Mouse (Mus musculus) C2C12 (cell line): ENCODE results near the gene Gm20388.

Source experiments
- CEBPB ChIP-seq: IDR thresholded peaks from one replicate; pipeline ENCODE4 v1.6.1; 2011; ENCODE audit warnings: low read depth, mild to moderate bottlenecking, control low read depth, moderate library complexity
- CTCF ChIP-seq: IDR thresholded peaks from one replicate; pipeline ENCODE4 v1.5.1; 2011; ENCODE audit not compliant: control insufficient read depth, insufficient read depth, insufficient read length
- FOSL1 ChIP-seq: IDR thresholded peaks from one replicate; pipeline ENCODE4 v1.8.0; 2011; ENCODE audit warnings: mild to moderate bottlenecking, low read length; ENCODE audit not compliant: poor library complexity, insufficient read depth, severe bottlenecking
- MAX ChIP-seq: IDR thresholded peaks from one replicate; pipeline ENCODE4 v1.6.1; 2011; ENCODE audit warnings: mild to moderate bottlenecking, control low read depth
- MYOD1 ChIP-seq: IDR thresholded peaks from one replicate; pipeline ENCODE4 v1.6.1; 2011; ENCODE audit warnings: low read depth; ENCODE audit not compliant: control insufficient read depth, insufficient read length
- USF1 ChIP-seq: IDR thresholded peaks from one replicate; pipeline ENCODE4 v1.6.1; 2011; ENCODE audit warnings: low read depth, mild to moderate bottlenecking, control low read depth, moderate library complexity

DNA sequence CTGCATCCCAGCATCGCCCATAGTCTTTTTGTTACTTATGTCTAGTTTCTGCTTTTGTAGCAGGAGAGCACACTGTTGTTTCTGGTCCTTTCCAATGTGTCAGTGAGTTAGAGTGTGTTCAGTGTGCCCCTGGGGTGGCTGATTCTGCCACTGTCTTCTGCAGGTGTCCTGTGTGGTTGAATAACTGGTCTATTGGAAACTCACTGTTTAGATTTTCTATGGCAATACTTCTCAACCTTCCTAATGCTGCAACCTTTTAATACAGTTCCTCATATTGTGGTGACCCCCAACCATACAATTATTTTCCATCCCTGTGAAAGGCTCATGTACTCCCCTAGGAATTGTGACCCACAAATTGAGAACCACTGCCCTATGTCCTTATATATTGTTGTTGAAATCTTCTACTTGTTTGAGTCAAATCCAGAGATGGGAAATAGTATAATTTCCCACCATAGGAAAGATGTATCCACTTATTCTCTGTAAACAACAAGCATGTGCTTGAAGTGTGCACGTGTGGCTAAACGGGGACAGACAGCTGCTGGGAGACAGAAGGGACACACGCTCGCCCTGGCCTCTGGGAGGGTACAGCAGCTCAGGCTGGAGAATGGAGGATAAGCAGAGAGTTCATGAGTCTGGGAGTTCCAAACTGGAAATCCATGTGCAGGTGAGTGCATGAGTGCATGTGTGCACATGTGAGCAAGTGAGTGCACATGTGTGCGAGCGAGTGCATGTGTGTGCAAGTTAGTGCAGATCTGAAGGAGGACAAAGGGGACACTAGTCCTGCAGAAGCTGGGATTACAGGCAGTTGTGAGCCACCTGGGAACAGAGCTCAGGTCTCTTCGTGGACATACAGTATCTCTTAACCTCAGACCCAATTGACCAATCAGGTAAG lies 1931.7 kb downstream of the Gm20388 start:
- TF ChIP-seq USF1 = no peak
- no peak for TF ChIP-seq CTCF
- no peak for TF ChIP-seq MAX
- no peak for TF ChIP-seq FOSL1
- TF ChIP-seq MYOD1 = no peak
- TF ChIP-seq CEBPB = no peak
